Mouse (Mus musculus) lung, embryonic 16.5 days (tissue): ENCODE measurements at regions not wholly inside any gene's neighbourhood (a gene's known extent, or its start where the extent isn't known, plus 50 kb on each side); places are given as distances from the start of the nearest gene placed in this dataset.
A peak's percentile ranks its signal among the peaks of the same experiment; 100 is the strongest.

ENCODE experiments used
- ATAC-seq: fragments of 200-750 bp; cut with Nextera tagmentation; 2 replicates; pipeline ENCODE4 v1.8.0; 2017; ENCODE audit warnings: low read depth, mild to moderate bottlenecking, moderate library complexity
- H3K27ac ChIP-seq: fragments of 300-500 bp; sonication (generic); 2 replicates; pipeline ENCODE4 v1.5.1; 2014; ENCODE audit warnings: mild to moderate bottlenecking, control low read depth, low read length
- H3K27me3 ChIP-seq: fragments of 300-500 bp; sonication (generic); 2 replicates; pipeline ENCODE4 v1.6.1; 2014; ENCODE audit warnings: low read depth, low read length, mixed read lengths; ENCODE audit not compliant: control insufficient read depth, insufficient read depth
- H3K36me3 ChIP-seq: fragments of 300-500 bp; sonication (generic); 2 replicates; pipeline ENCODE4 v1.6.1; 2014; ENCODE audit warnings: low read length; ENCODE audit not compliant: control insufficient read depth, insufficient read depth
- H3K4me1 ChIP-seq: fragments of 300-500 bp; sonication (generic); replicated peaks from 2 replicates; pipeline ENCODE4 v1.6.1; 2014; ENCODE audit warnings: low read length, mixed read lengths; ENCODE audit not compliant: control insufficient read depth, insufficient read depth
- H3K4me2 ChIP-seq: fragments of 300-500 bp; sonication (generic); 2 replicates; pipeline ENCODE4 v1.6.1; 2014; ENCODE audit warnings: low read depth, low read length, control low read depth
- H3K4me3 ChIP-seq: fragments of 300-500 bp; sonication (generic); 2 replicates; pipeline ENCODE4 v1.5.1; 2014; ENCODE audit warnings: mild to moderate bottlenecking, low read length, control low read depth
- H3K9ac ChIP-seq: fragments of 300-500 bp; sonication (generic); 2 replicates; pipeline ENCODE4 v1.6.1; 2014; ENCODE audit warnings: low read length, control low read depth
- H3K9me3 ChIP-seq: fragments of 300-500 bp; sonication (generic); 2 replicates; pipeline ENCODE4 v1.6.1; 2016; ENCODE audit warnings: low read length; ENCODE audit not compliant: control insufficient read depth
- WGBS: fragments of 180-500 bp; shearing (Covaris S2); extraction: QIAGEN DNeasy Blood & Tissue Kit; methylation state at CpG from one replicate; pipeline ENCODE4 v1.1.7; 2014; 5-methylcytosine and 5-hydroxymethylcytosine counted together

GRCm38 (mm10) chr7:73643993-73644335 is 96.1 kb upstream of the Fam174b start:
- H3K9ac ChIP-seq: no peak overlapping the region
- no peaks in the 10 kb centered on the region for H3K9me3 ChIP-seq
- H3K36me3 ChIP-seq: no peaks in the 10 kb centered on the region
- H3K4me1 ChIP-seq: no peaks in the 10 kb centered on the region
- WGBS: 54% methylated on average over 10 of the region's 10 CpGs
- ATAC-seq: no peak
- no peak overlapping the region for H3K4me2 ChIP-seq
- no peak overlapping the region for H3K4me3 ChIP-seq
- H3K27ac ChIP-seq: no peak overlapping the region
- H3K27me3 ChIP-seq: no peaks in the 10 kb centered on the region

- H3K4me1 ChIP-seq: no peaks in the 10 kb centered on the region
- 72% methylated on average over 19 of the region's 19 CpGs for WGBS
- no peaks in the 10 kb centered on the region for H3K9me3 ChIP-seq
- H3K36me3 ChIP-seq: no peaks in the 10 kb centered on the region
- H3K4me2 ChIP-seq: no peak overlapping the region
- no peak overlapping the region for H3K9ac ChIP-seq
- H3K27me3 ChIP-seq: no peaks in the 10 kb centered on the region
- ATAC-seq: no peak
- no peak overlapping the region for H3K4me3 ChIP-seq
- H3K27ac ChIP-seq: no peak overlapping the region
Measured at GRCm38 (mm10) chr7:73643306-73643992, 96.7 kb upstream of the Fam174b start.

DNA sequence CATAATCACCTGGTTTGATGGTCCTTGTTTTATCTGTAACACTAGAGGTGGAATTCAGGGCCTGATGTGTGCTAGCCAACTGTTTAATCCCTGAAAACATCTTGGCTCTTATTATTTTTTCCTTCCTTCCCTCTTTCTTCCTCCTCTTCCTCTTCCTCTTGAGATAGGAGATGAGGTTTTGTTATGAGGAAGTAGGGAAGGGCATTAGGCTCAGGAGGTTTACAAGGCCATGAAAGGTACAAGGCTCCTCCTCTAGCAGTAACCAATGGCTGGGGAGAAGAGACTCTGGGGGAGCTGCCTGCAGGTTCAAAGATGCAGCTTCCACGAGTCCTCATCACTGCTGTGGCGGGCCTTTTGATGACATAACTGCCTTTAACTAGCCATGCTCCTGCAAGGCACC is 98.6 kb upstream of the Chd2 start:
- ATAC-seq: no peak
- Histone ChIP-seq H3K36me3 (no peaks in the 10 kb centered on the region), H3K9me3 (no peaks in the 10 kb centered on the region), H3K4me2 (no peak overlapping the region), H3K27me3 (no peaks in the 10 kb centered on the region), H3K4me1 (no peaks in the 10 kb centered on the region), H3K27ac (no peak overlapping the region), H3K4me3 (no peak overlapping the region), H3K9ac (no peak overlapping the region)
- 33% methylated on average over 2 of the region's 2 CpGs for WGBS

DNA sequence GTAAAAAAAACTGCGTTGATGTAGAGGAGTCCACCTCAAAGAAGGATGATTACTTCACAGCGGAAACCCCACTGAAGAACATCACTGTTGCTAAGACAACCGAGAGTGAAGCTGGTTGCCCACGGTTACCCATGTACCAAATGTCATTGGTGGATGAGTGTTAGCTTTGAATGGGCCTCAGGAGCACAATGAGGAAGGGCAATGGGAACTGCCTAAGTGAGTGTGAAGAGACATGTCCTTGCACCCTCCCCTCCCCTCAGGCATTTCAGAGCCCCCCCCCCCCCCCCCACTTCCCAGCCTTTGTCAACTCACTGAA is 96.1 kb upstream of the Chd2 start:
- no peaks in the 10 kb centered on the region for H3K27me3 ChIP-seq
- no peaks in the 10 kb centered on the region for H3K4me1 ChIP-seq
- no peaks in the 10 kb centered on the region for H3K36me3 ChIP-seq
- no peak overlapping the region for H3K4me3 ChIP-seq
- no peak for ATAC-seq
- H3K9me3 ChIP-seq: no peaks in the 10 kb centered on the region
- H3K9ac ChIP-seq: no peak overlapping the region
- 69% methylated on average over 4 of the region's 4 CpGs for WGBS
- no peak overlapping the region for H3K4me2 ChIP-seq
- H3K27ac ChIP-seq: no peak overlapping the region

DNA sequence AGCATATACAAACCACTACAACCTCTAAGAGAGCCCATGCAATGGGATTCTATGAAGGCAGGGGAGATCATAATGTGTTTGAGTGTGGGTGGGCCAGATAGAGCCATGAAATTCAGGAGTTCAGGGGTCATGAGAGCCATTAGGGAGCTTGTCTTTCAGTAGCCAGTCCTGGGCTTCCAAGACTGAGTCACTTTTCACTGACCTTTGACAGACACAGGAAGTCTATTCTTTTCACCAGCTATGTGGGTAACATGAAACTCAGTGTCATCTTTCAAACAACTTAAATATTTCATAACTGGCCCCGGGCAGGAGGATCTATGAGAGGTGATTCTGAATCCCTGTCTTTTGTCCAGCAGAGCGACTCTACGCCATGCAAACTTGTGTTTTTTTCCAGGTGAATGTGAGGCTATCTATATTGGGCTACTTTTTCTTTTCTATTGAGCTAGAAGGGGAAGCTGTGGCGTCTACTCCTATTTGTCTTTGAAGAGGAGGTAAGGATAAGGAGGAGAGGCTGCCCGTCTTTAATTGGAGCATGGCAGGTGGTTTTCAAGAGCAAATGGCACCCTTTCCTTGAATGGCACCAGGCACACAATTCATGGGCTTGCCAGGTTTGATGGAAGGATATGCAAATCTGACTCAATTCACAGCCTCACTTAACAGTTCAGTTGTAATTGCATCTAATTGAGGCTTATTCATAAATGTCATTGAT is 95.6 kb upstream of the Chd2 start:
- Histone ChIP-seq H3K27me3 (no peaks in the 10 kb centered on the region), H3K4me3 (no peak overlapping the region), H3K9ac (no peak overlapping the region), H3K9me3 (no peaks in the 10 kb centered on the region), H3K4me2 (no peak overlapping the region), H3K4me1 (no peaks in the 10 kb centered on the region), H3K27ac (no peak overlapping the region), H3K36me3 (no peaks in the 10 kb centered on the region)
- no peak for ATAC-seq
- 63% methylated on average over 5 of the region's 5 CpGs for WGBS

- H3K27me3 ChIP-seq: no peaks in the 10 kb centered on the region
- WGBS: 92% methylated on average over 9 of the region's 9 CpGs
- H3K9ac ChIP-seq: no peak overlapping the region
- no peak for ATAC-seq
- H3K9me3 ChIP-seq: no peaks in the 10 kb centered on the region
- H3K4me2 ChIP-seq: no peak overlapping the region
- no peaks in the 10 kb centered on the region for H3K36me3 ChIP-seq
- no peak overlapping the region for H3K27ac ChIP-seq
- no peaks in the 10 kb centered on the region for H3K4me1 ChIP-seq
- H3K4me3 ChIP-seq: no peak overlapping the region
Measured at GRCm38 (mm10) chr7:73635422-73635821, 93.8 kb upstream of the Chd2 start.

- Histone ChIP-seq H3K9ac (no peak overlapping the region), H3K4me2 (no peak overlapping the region), H3K4me3 (no peak overlapping the region), H3K27me3 (no peaks in the 10 kb centered on the region), H3K27ac (no peak overlapping the region), H3K36me3 (no peaks in the 10 kb centered on the region), H3K9me3 (no peaks in the 10 kb centered on the region), H3K4me1 (peaks cover 2% of the 10 kb centered on the region; the same call in 1 of the 2 replicates)
- 63% methylated on average over 7 of the region's 7 CpGs for WGBS
- no peak for ATAC-seq
Measured at GRCm38 (mm10) chr7:73630790-73631189, 89.2 kb upstream of the Chd2 start.

GRCm38 (mm10) chr7:73629182-73629581 is 87.6 kb upstream of the Chd2 start:
- Histone ChIP-seq H3K36me3 (no peaks in the 10 kb centered on the region), H3K9ac (no peak overlapping the region), H3K27ac (no peak overlapping the region), H3K4me3 (no peak overlapping the region), H3K4me2 (no peak overlapping the region), H3K9me3 (no peaks in the 10 kb centered on the region), H3K27me3 (no peaks in the 10 kb centered on the region), H3K4me1 (peaks cover 2% of the 10 kb centered on the region; the same call in 1 of the 2 replicates)
- no peak for ATAC-seq
- 88% methylated on average over 2 of the region's 2 CpGs for WGBS

- no peaks in the 10 kb centered on the region for H3K27me3 ChIP-seq
- peaks cover 2% of the 10 kb centered on the region; the same call in 1 of the 2 replicates for H3K4me1 ChIP-seq
- ATAC-seq: peak; percentile 77
- no peak overlapping the region for H3K27ac ChIP-seq
- H3K4me3 ChIP-seq: no peak overlapping the region
- no peaks in the 10 kb centered on the region for H3K36me3 ChIP-seq
- WGBS: 1% methylated on average over 6 of the region's 6 CpGs
- no peak overlapping the region for H3K9ac ChIP-seq
- no peaks in the 10 kb centered on the region for H3K9me3 ChIP-seq
- H3K4me2 ChIP-seq: no peak overlapping the region
Measured at GRCm38 (mm10) chr7:73628071-73628470, 86.4 kb upstream of the Chd2 start.
